Mouse (Mus musculus) heart, postnatal 14 days (tissue): ENCODE measurements around the gene Cdk8. TPM values are rescaled to one million over a fixed set of nuclear protein-coding genes. Genes with fewer than 3 reads are reported as not detected.

Source experiments
- total RNA-seq, 2 experiments: library from RNA; stranded (reverse); gene quantifications; 2 replicates each; pipeline ENCODE4 v1.2.3; 2021

The Cdk8 gene
- total RNA-seq, 2 experiments from 2014 or later: 21.7 to 24.1 TPM

Other genes starting within 250 kb of the Cdk8 start
- not detected for gene Cyp3a25, start 221.6 kb upstream of the Cdk8 start, total RNA-seq
- not detected for gene Cyp3a59, start 152.0 kb upstream of the Cdk8 start, total RNA-seq
- not detected for gene Gm5565, start 70.7 kb upstream of the Cdk8 start, total RNA-seq
- not detected for gene Gm6309, start 60.5 kb upstream of the Cdk8 start, total RNA-seq
- under 1 TPM in 1 of 2 experiments, not detected in 1; 0.65 TPM for gene 1700001J03Rik, start 45.9 kb upstream of the Cdk8 start, total RNA-seq
- gene Rnf6, start 9.7 kb upstream of the Cdk8 start, total RNA-seq: 10 to 100 TPM; 42.1 to 42.3 TPM
- gene Wasf3, start 153.8 kb downstream of the Cdk8 start, total RNA-seq: under 1 TPM; 0.31 to 0.39 TPM